Mouse (Mus musculus): ENCODE results near the gene Gm13539. TPM values are rescaled to one million over a fixed set of nuclear protein-coding genes. Genes with fewer than 3 reads are reported as not detected.
"Not testable (repeated sequence)": the region's sequence is repeated elsewhere in the genome, so short reads cannot be mapped to it uniquely, and the experiment has no call there.

Gene Gm13539
- polyA plus RNA-seq, 1 experiment from 2014 or later: not detected

DNA sequence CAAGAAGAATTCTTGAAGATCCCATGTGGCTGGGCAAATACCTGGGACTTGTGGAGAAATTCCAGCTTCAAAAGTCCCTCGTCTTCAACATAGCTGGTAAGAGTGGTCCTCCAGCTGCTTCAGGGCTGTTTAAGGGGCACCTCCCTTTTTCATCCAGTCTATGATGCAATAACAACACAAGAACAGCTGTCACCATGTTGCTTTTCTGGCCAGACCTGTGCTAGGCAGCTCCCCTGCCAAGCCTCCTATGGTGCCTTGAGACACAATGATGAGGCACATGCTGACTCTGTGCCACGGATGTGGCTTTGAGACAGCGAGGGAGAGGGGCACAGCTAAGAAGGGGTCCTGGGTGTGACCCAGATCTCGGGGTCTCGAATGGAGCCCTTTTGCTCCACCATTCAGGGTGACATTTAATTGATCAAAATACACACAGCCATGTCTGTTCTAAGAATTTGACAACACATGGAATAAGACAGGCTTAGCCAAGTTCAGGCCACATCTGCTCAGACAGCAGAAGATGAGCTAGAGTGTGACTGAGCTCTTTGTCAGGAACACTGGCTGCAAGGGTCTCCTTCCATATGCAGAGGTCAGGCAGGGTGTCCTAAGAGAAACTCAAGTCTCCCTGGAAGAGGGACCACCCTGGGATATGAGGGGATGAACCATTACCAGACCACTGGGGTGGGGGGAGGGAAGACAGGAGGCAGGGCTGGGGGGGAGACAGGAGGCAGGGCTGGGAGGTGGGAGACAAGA, 3.7 kb downstream of the Gm13539 start:
- H3K27ac ChIP-seq (ENCODE audit: low read depth): no peak overlapping the region
- TF ChIP-seq CTCF (IDR thresholded peaks at IDR 0.05; ENCODE audit: low read depth): no peak
- 38% methylated on average over 5 of the region's 5 CpGs for WGBS

GRCm38 (mm10) chr2:25789092-25789491, 7.0 kb downstream of the Gm13539 start:
- H3K27ac ChIP-seq (ENCODE audit: low read depth): no peak overlapping the region
- H3K36me3 ChIP-seq (ENCODE audit: insufficient read depth): no peaks in the 10 kb centered on the region
- no peaks in the 10 kb centered on the region for H3K9me3 ChIP-seq (ENCODE audit: low read depth, low read length)
- peaks cover 3% of the 10 kb centered on the region; the same call in 1 of the 2 replicates for H3K4me1 ChIP-seq (ENCODE audit: insufficient read depth)
- H3K27me3 ChIP-seq (ENCODE audit: insufficient read depth, low read length): no peaks in the 10 kb centered on the region
- ATAC-seq (ENCODE audit: insufficient read depth) (no peak), DNase-seq (no peak)
- H3K4me2 ChIP-seq: no peak overlapping the region
- H3K9ac ChIP-seq: no peak overlapping the region
- 80% methylated on average over 3 of the region's 3 CpGs for WGBS
- TF ChIP-seq CTCF (IDR thresholded peaks at IDR 0.05; ENCODE audit: low read depth): no peak
- H3K4me3 ChIP-seq (ENCODE audit: low read depth, low read length): no peak overlapping the region

More for the DNA sequence above, 3.7 kb downstream of the Gm13539 start:
- no peak overlapping the region for H3K4me2 ChIP-seq
- no peak overlapping the region for H3K4me3 ChIP-seq (ENCODE audit: low read depth, low read length)
- peak; percentile 49; the same call in 1 of the 2 replicates for ATAC-seq (ENCODE audit: insufficient read depth)
- no peaks in the 10 kb centered on the region for H3K9me3 ChIP-seq (ENCODE audit: low read depth, low read length)
- DNase-seq: peak; percentile 19
- no peaks in the 10 kb centered on the region for H3K27me3 ChIP-seq (ENCODE audit: insufficient read depth, low read length)
- no peak overlapping the region for H3K9ac ChIP-seq
- H3K4me1 ChIP-seq (ENCODE audit: insufficient read depth): peaks cover 3% of the 10 kb centered on the region; the same call in 1 of the 2 replicates
- H3K36me3 ChIP-seq (ENCODE audit: insufficient read depth): no peaks in the 10 kb centered on the region

DNA sequence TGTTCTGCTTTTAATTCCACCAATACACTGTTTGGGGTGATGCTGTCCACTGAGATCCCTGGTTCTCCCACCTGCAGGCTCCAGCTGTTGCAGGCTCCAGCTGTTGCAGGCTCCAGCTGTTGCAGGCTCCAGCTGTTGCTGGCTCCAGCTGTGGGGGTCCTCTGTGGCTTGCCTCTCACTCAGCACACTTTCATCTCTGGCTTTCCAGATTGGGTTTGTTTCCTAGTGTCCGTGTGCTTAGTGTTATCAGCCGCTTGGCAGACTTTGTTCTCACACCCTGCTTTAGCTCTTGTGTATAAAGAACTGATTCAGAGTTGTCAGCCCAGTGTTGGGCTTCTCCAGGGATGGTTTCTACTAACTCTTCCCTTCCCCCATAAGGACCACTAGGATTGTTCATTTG, 15.6 kb downstream of the Gm13539 start:
- no peaks in the 10 kb centered on the region for H3K4me1 ChIP-seq (ENCODE audit: insufficient read depth)
- DNase-seq: no peak
- ATAC-seq (ENCODE audit: insufficient read depth): no peak
- no peaks in the 10 kb centered on the region for H3K9me3 ChIP-seq (ENCODE audit: low read depth, low read length)
- H3K9ac ChIP-seq: no peak overlapping the region
- 13% methylated on average over 2 of the region's 2 CpGs for WGBS
- no peak overlapping the region for H3K4me2 ChIP-seq
- H3K27ac ChIP-seq (ENCODE audit: low read depth): no peak overlapping the region
- no peaks in the 10 kb centered on the region for H3K27me3 ChIP-seq (ENCODE audit: insufficient read depth, low read length)
- no peak for TF ChIP-seq CTCF (IDR thresholded peaks at IDR 0.05; ENCODE audit: low read depth)
- no peak overlapping the region for H3K4me3 ChIP-seq (ENCODE audit: low read depth, low read length)
- H3K36me3 ChIP-seq (ENCODE audit: insufficient read depth): no peaks in the 10 kb centered on the region

GRCm38 (mm10) chr2:25798065-25798464, 16.0 kb downstream of the Gm13539 start:
- no peak for TF ChIP-seq CTCF (IDR thresholded peaks at IDR 0.05; ENCODE audit: low read depth)
- Histone ChIP-seq H3K36me3 (ENCODE audit: insufficient read depth) (no peaks in the 10 kb centered on the region), H3K4me2 (no peak overlapping the region), H3K4me3 (ENCODE audit: low read depth, low read length) (no peak overlapping the region), H3K9me3 (ENCODE audit: low read depth, low read length) (no peaks in the 10 kb centered on the region), H3K27ac (ENCODE audit: low read depth) (no peak overlapping the region), H3K4me1 (ENCODE audit: insufficient read depth) (no peaks in the 10 kb centered on the region), H3K9ac (no peak overlapping the region), H3K27me3 (ENCODE audit: insufficient read depth, low read length) (no peaks in the 10 kb centered on the region)
- WGBS: 44% methylated on average over 5 of the region's 5 CpGs
- ATAC-seq (ENCODE audit: insufficient read depth) (no peak), DNase-seq (no peak)

GRCm38 (mm10) chr2:25811711-25812110, 29.7 kb downstream of the Gm13539 start:
- no peak for ATAC-seq (ENCODE audit: insufficient read depth)
- Histone ChIP-seq H3K27ac (ENCODE audit: low read depth) (no peak overlapping the region), H3K36me3 (ENCODE audit: insufficient read depth) (no peaks in the 10 kb centered on the region), H3K4me3 (ENCODE audit: low read depth, low read length) (no peak overlapping the region), H3K9ac (no peak overlapping the region), H3K27me3 (ENCODE audit: insufficient read depth, low read length) (no peaks in the 10 kb centered on the region), H3K9me3 (ENCODE audit: low read depth, low read length) (no peaks in the 10 kb centered on the region), H3K4me1 (ENCODE audit: insufficient read depth) (no peaks in the 10 kb centered on the region), H3K4me2 (no peak overlapping the region)
- WGBS: 53% methylated on average over 2 of the region's 2 CpGs
- DNase-seq: no peak
- no peak for TF ChIP-seq CTCF (IDR thresholded peaks at IDR 0.05; ENCODE audit: low read depth)

GRCm38 (mm10) chr2:25813364-25813763, 31.3 kb downstream of the Gm13539 start:
- Histone ChIP-seq H3K9ac (no peak overlapping the region), H3K4me2 (no peak overlapping the region), H3K4me1 (ENCODE audit: insufficient read depth) (no peaks in the 10 kb centered on the region), H3K27me3 (ENCODE audit: insufficient read depth, low read length) (no peaks in the 10 kb centered on the region), H3K27ac (ENCODE audit: low read depth) (no peak overlapping the region), H3K9me3 (ENCODE audit: low read depth, low read length) (no peaks in the 10 kb centered on the region), H3K4me3 (ENCODE audit: low read depth, low read length) (no peak overlapping the region), H3K36me3 (ENCODE audit: insufficient read depth) (no peaks in the 10 kb centered on the region)
- 70% methylated on average over 5 of the region's 5 CpGs for WGBS
- peak; percentile 33 for TF ChIP-seq CTCF (IDR thresholded peaks at IDR 0.05; ENCODE audit: low read depth)
- ATAC-seq (ENCODE audit: insufficient read depth): no peak
- no peak for DNase-seq

DNA sequence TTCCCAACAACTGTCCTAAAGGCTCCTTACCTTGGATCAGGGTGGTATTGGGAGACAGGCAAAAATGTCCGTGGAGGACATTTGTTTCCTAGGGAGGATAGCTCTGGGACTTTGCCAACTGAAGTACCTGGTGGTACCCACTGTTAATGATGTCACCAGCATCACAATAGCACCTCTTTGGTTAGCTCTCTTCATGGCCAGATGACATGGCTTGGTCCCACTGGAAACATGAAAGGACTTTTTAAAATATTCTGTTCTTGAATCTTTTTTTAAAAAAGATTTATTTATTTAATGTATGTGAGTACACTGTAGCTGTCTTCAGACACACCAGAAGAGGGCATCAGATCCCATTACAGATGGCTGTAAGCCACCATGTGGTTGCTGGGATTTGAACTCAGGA, 33.7 kb downstream of the Gm13539 start, which contains the start of gene Glt6d1:
Gene Glt6d1 (minus strand): TSS at position 101 of the 400 bp plus-strand sequence.
- not testable (repeated sequence) for H3K4me2 ChIP-seq; DNase-seq; ATAC-seq (ENCODE audit: insufficient read depth); H3K9ac ChIP-seq; H3K27me3 ChIP-seq (ENCODE audit: insufficient read depth, low read length); H3K27ac ChIP-seq (ENCODE audit: low read depth); H3K36me3 ChIP-seq (ENCODE audit: insufficient read depth); H3K4me3 ChIP-seq (ENCODE audit: low read depth, low read length); H3K4me1 ChIP-seq (ENCODE audit: insufficient read depth); H3K9me3 ChIP-seq (ENCODE audit: low read depth, low read length)
- WGBS: 74% methylated on average over 1 of the region's 1 CpGs
